Mouse (Mus musculus) stomach, embryonic 16.5 days (tissue): ENCODE results near the gene Kif7. TPM values are rescaled to one million over a fixed set of nuclear protein-coding genes. Genes with fewer than 3 reads are reported as not detected.

Experiments used
- ATAC-seq: fragments of 200-750 bp; cut with Nextera tagmentation; 2 replicates; pipeline ENCODE4 v1.8.0; 2017; ENCODE audit warnings: moderate number of reproducible peaks, moderate TSS enrichment; ENCODE audit not compliant: insufficient read depth, low FRiP score
- H3K27ac ChIP-seq: fragments of 300-500 bp; sonication (generic); 2 replicates; pipeline ENCODE4 v1.5.1; 2014; ENCODE audit warnings: low read length
- H3K27me3 ChIP-seq: fragments of 300-500 bp; sonication (generic); 2 replicates; pipeline ENCODE4 v1.6.1; 2014; ENCODE audit warnings: low read length, control low read depth, mixed read lengths; ENCODE audit not compliant: control insufficient read depth, insufficient read depth
- H3K36me3 ChIP-seq: fragments of 300-500 bp; sonication (generic); 2 replicates; pipeline ENCODE4 v1.6.1; 2014; ENCODE audit warnings: low read length; ENCODE audit not compliant: control insufficient read depth, insufficient read depth
- H3K4me1 ChIP-seq: fragments of 300-500 bp; sonication (generic); 2 replicates; pipeline ENCODE4 v1.6.1; 2014; ENCODE audit warnings: low read length, control low read depth, mixed read lengths; ENCODE audit not compliant: control insufficient read depth, insufficient read depth
- H3K4me2 ChIP-seq: fragments of 300-500 bp; sonication (generic); 2 replicates; pipeline ENCODE4 v1.6.1; 2014; ENCODE audit warnings: low read depth, low read length, mixed read lengths
- H3K4me3 ChIP-seq: fragments of 300-500 bp; sonication (generic); replicated peaks from 2 replicates; pipeline ENCODE4 v1.5.1; 2014; ENCODE audit warnings: mild to moderate bottlenecking, low read length
- H3K9ac ChIP-seq: fragments of 300-500 bp; sonication (generic); 2 replicates; pipeline ENCODE4 v1.6.1; 2014; ENCODE audit warnings: low read length
- H3K9me3 ChIP-seq: fragments of 300-500 bp; sonication (generic); replicated peaks from 2 replicates; pipeline ENCODE4 v1.6.1; 2016; ENCODE audit warnings: low read length, control low read depth; ENCODE audit not compliant: control insufficient read depth
- WGBS: fragments of 180-500 bp; shearing (Covaris S2); extraction: QIAGEN DNeasy Blood & Tissue Kit; methylation state at CpG from one replicate; pipeline ENCODE4 v1.1.7; 2014; 5-methylcytosine and 5-hydroxymethylcytosine counted together
- polyA plus RNA-seq: library from polyadenylated mRNA; unstranded; fragments of >200 nt; fragmentation: Nextera tagmentation; extraction: Ambion mirVana; gene quantifications from 2 replicates; pipeline ENCODE4 v1.2.1, GENCODE M21; 2015

Gene Kif7
- polyA plus RNA-seq: 2.1 and 2.9 TPM in 2 replicates

DNA sequence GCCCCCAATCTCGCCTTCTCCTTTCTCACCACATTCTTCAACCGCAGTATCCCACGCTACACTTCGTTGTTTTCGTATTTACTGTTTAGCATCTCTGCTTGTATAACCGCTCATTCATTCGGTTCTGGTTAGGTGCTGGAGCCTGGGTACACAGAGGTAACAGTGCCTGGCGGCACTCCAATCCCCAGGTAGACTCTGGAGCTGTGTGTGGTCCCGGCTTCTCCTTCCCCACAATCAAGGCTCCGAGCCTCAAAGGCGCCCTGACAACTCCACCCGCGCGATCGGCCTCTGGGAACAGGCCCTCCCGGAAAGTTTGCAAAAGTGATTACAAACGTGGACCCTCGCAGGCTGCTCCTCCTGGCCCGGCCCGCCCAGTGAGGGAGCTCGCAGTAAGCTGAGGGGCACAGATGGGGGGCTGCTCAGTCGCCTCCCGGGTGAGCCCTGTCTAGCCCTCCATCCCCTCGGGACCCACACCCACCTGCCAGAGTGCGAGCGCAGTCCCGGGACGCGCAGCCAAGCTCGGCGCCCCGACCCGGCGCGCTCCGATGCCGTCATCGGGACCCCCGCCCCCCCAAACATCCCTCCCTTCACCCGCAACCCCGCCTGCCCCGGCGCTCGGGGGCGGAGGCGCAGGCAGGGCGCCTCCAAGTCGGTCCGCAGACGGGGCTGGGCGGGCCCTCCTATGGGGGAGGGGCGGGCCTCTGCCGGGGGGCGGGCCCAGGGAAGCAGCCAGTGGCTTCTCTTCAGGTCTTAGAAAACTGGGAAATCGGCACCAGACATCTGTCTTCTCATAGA, at the start of gene Kif7:
Kif7 (minus strand) TSS at position 534 of the 795 bp plus-strand sequence.
- H3K4me1 ChIP-seq: peaks cover 6% of the 10 kb centered on the region; the same call in 1 of the 2 replicates
- peak within 1 kb of the TSS; percentile 62 for H3K4me3 ChIP-seq
- H3K9ac ChIP-seq: peak within 1 kb of the TSS; percentile 70
- under 1% methylated on average over 52 of the region's 55 CpGs for WGBS
- no peak within 1 kb of the TSS for H3K27ac ChIP-seq
- no peaks in the 10 kb centered on the region for H3K9me3 ChIP-seq
- H3K27me3 ChIP-seq: peaks cover 5% of the 10 kb centered on the region
- H3K4me2 ChIP-seq: peak within 1 kb of the TSS; percentile 81
- no peaks in the 10 kb centered on the region for H3K36me3 ChIP-seq
- ATAC-seq: peak; percentile 96

- 59% methylated on average over 8 of the region's 8 CpGs for WGBS
- Histone ChIP-seq H3K4me2 (no peak overlapping the region), H3K4me1 (no peaks in the 10 kb centered on the region), H3K9me3 (no peaks in the 10 kb centered on the region), H3K9ac (no peak overlapping the region), H3K36me3 (no peaks in the 10 kb centered on the region), H3K4me3 (no peak overlapping the region), H3K27me3 (no peaks in the 10 kb centered on the region), H3K27ac (no peak overlapping the region)
- no peak for ATAC-seq
Measured at GRCm38 (mm10) chr7:79762106-79762505, 46.6 kb upstream of the Kif7 start.

- ATAC-seq: no peak
- Histone ChIP-seq H3K27ac (no peak overlapping the region), H3K9ac (no peak overlapping the region), H3K4me3 (no peak overlapping the region), H3K4me2 (no peak overlapping the region), H3K9me3 (no peaks in the 10 kb centered on the region), H3K36me3 (no peaks in the 10 kb centered on the region), H3K27me3 (no peaks in the 10 kb centered on the region), H3K4me1 (no peaks in the 10 kb centered on the region)
- WGBS: 79% methylated on average over 5 of the region's 5 CpGs
Measured at GRCm38 (mm10) chr7:79761124-79761876, 45.8 kb upstream of the Kif7 start.

DNA sequence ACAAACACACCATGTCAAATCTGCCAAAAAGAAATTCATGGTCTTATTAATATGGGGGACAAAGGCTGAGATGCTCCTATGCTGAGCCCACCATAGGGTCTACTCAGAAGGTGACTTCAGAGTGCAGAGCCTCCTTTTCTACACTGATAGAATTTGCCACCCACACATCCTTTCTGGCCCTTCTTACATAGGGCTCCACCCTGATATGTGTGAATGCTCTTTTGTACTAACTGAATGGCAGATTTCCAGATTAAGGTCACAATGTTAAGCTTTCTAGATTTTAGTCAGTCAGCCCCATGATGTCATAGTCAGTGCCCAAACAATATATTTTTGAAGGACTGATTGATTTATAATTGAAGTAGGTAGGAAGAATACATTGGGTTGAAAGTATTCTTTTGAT, 44.2 kb upstream of the Kif7 start:
- no peaks in the 10 kb centered on the region for H3K36me3 ChIP-seq
- no peak overlapping the region for H3K9ac ChIP-seq
- no peaks in the 10 kb centered on the region for H3K4me1 ChIP-seq
- H3K27ac ChIP-seq: no peak overlapping the region
- no peak overlapping the region for H3K4me2 ChIP-seq
- ATAC-seq: no peak
- H3K27me3 ChIP-seq: no peaks in the 10 kb centered on the region
- no peaks in the 10 kb centered on the region for H3K9me3 ChIP-seq
- H3K4me3 ChIP-seq: no peak overlapping the region

DNA sequence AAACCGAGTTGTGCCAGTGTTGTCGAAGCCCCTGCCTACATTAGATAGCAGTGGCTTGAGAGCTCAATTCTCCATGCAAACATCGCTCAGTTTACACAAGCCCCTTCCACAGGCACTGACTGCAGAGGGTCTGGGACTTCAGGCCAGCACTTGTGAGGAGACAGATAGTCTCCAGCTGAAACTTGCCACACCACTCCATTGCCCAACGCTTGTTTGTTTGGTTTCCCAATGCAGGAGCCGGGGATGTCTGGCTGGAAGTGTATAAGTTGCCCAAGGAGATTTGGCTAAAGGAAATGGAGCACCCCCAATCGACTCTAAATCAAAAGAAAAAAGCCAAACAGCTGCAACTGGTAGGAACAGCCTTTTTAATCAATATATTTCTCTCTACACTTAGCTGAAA, 42.7 kb upstream of the Kif7 start:
- H3K27ac ChIP-seq: no peak overlapping the region
- no peaks in the 10 kb centered on the region for H3K9me3 ChIP-seq
- no peak overlapping the region for H3K4me2 ChIP-seq
- 42% methylated on average over 6 of the region's 6 CpGs for WGBS
- H3K36me3 ChIP-seq: no peaks in the 10 kb centered on the region
- H3K4me1 ChIP-seq: no peaks in the 10 kb centered on the region
- H3K4me3 ChIP-seq: no peak overlapping the region
- no peak for ATAC-seq
- H3K27me3 ChIP-seq: no peaks in the 10 kb centered on the region
- H3K9ac ChIP-seq: no peak overlapping the region

- H3K27ac ChIP-seq: no peak overlapping the region
- ATAC-seq: no peak
- no peak overlapping the region for H3K9ac ChIP-seq
Measured at GRCm38 (mm10) chr7:79756334-79756733, 40.8 kb upstream of the Kif7 start.

DNA sequence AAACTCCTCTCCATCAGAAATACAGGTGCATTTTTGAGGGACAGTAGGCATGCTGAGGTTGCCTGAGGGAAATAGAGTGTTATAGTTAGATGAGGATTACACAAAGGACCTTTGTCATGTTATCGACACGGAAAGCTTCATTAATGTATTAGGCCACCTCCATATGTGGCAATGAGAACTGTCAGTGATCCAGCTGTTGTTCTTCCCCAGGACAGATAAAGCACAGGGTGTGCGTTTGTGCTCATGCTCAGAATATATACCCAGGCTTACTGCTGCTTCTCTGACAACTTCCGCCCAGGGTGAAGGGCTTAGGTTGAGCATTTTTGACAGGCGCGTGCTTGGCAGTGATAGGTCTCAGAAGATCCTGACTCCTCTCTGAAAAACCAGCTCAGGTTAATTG, 34.0 kb upstream of the Kif7 start:
- 78% methylated on average over 6 of the region's 6 CpGs for WGBS
- no peak for ATAC-seq
- no peak overlapping the region for H3K4me3 ChIP-seq

More at GRCm38 (mm10) chr7:79756334-79756733, 40.8 kb upstream of the Kif7 start:
- Histone ChIP-seq H3K27me3 (no peaks in the 10 kb centered on the region), H3K9me3 (no peaks in the 10 kb centered on the region), H3K4me1 (no peaks in the 10 kb centered on the region), H3K4me3 (no peak overlapping the region), H3K4me2 (no peak overlapping the region), H3K36me3 (no peaks in the 10 kb centered on the region)
- WGBS: 39% methylated on average over 2 of the region's 2 CpGs

GRCm38 (mm10) chr7:79747659-79748058, 32.1 kb upstream of the Kif7 start:
- no peak overlapping the region for H3K27ac ChIP-seq
- H3K27me3 ChIP-seq: no peaks in the 10 kb centered on the region
- no peak overlapping the region for H3K4me3 ChIP-seq
- H3K9me3 ChIP-seq: no peaks in the 10 kb centered on the region
- 78% methylated on average over 6 of the region's 6 CpGs for WGBS
- no peak overlapping the region for H3K4me2 ChIP-seq
- no peak overlapping the region for H3K9ac ChIP-seq
- H3K4me1 ChIP-seq: peaks cover 5% of the 10 kb centered on the region
- no peaks in the 10 kb centered on the region for H3K36me3 ChIP-seq
- ATAC-seq: no peak

More for the DNA sequence above, 34.0 kb upstream of the Kif7 start:
- no peak overlapping the region for H3K9ac ChIP-seq
- H3K4me1 ChIP-seq: no peaks in the 10 kb centered on the region
- no peaks in the 10 kb centered on the region for H3K27me3 ChIP-seq
- no peak overlapping the region for H3K27ac ChIP-seq
- H3K9me3 ChIP-seq: no peaks in the 10 kb centered on the region
- no peaks in the 10 kb centered on the region for H3K36me3 ChIP-seq
- no peak overlapping the region for H3K4me2 ChIP-seq

DNA sequence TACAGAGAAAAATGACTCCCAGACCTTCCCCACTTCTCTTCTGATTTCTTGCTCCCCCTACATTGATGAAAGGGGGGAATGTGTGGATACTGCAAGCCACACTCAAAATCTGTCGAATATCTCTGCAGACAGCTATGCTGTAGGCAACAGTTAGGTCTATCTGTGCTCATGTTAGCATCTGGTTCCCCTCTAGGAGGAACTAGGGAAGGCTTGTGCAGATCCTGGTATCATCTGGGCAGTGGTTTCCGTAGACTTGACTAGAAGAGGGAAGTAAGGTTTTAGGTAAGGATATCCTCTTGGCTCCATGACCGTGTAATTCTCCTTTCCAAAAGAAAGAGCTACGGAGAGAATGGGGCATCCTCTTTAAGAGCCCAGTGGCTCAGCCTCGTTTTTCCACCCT, 29.1 kb upstream of the Kif7 start:
- Histone ChIP-seq H3K4me3 (no peak overlapping the region), H3K4me1 (peaks cover 5% of the 10 kb centered on the region), H3K4me2 (no peak overlapping the region), H3K27ac (no peak overlapping the region), H3K9me3 (no peaks in the 10 kb centered on the region), H3K36me3 (no peaks in the 10 kb centered on the region), H3K27me3 (no peaks in the 10 kb centered on the region), H3K9ac (no peak overlapping the region)
- WGBS: 76% methylated on average over 5 of the region's 5 CpGs
- no peak for ATAC-seq
